21 mouse cellular contexts compared by ENCODE assay signal in the genomic region with DNA sequence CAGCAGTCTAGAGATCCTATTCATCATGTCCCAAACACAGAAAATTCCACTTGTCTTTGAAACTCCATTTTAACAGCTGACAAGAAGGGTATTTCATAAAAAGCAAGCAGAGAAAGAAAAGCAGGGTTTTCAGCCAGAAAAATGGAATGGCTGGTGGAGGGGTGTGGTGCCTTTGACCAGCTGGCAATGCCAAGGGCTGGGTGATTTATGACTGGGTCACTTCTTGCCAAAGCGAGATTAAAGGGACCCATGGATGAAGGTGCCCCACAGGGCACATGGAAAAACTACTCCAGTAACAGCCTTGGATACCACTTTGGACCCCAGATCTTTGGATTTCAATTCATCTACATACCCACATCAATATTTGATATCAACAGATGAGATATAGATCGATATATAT.
DNase-seq lines count a peak whose midpoint lies in the region; ATAC-seq and TF ChIP-seq lines count a peak whose summit lies in the region.
"Had no signal": no experiment of that assay in that cellular context is flagged by ENCODE, and none has a peak within 500 bp of the region (broad histone marks: within the 10 kb centered on the region; RNA-seq: fewer than 3 reads in every experiment).

No protein-coding gene starts in this region.

- H3K9me3 ChIP-seq in forebrain, postnatal 0 days (ENCODE audit: low read length) = no peaks in the 10 kb centered on the region
- no peaks in the 10 kb centered on the region for H3K9me3 ChIP-seq in forebrain, embryonic 16.5 days (ENCODE audit: control insufficient read depth, low read length)
- H3K9me3 ChIP-seq: embryonic facial prominence, embryonic 15.5 days; forebrain, embryonic 10.5 days; heart, embryonic 15.5 days had no signal

- no peak for DNase-seq in forebrain, postnatal 0 days
- peak; percentile 64 for DNase-seq in kidney, adult 2 months
- DNase-seq in kidney, postnatal 14 days = no peak
- DNase-seq in adrenal gland, adult 8-10 months = peak; percentile 12
- DNase-seq in adrenal gland, postnatal 25 days = peak; percentile 23
- no peak for DNase-seq in left cerebral cortex, postnatal 25 days (ENCODE audit: low spot score in 2 of 2)
- DNase-seq: cerebellum, adult 2 months; cerebellum, postnatal 14 days; embryo, embryonic 11 days; gastrocnemius, postnatal 14 days; heart, adult 2 months; heart, postnatal 14 days had no signal

- no peak for TF ChIP-seq POLR2A in kidney, adult 2 months (IDR thresholded peaks at IDR 0.05; ENCODE audit: low read depth, low read length)

- no peak for ATAC-seq in forebrain, postnatal 0 days
- no peak for ATAC-seq in forebrain, embryonic 16.5 days
- ATAC-seq: activated CD4-positive, CD25-positive, alpha-beta regulatory T cell, adult 4 months; hindbrain, embryonic 16.5 days; Patski had no signal

- no peaks in the 10 kb centered on the region for H3K36me3 ChIP-seq in forebrain, postnatal 0 days (ENCODE audit: insufficient read depth)
- no peaks in the 10 kb centered on the region for H3K36me3 ChIP-seq in forebrain, embryonic 16.5 days (ENCODE audit: control insufficient read depth, insufficient read depth)
- H3K36me3 ChIP-seq in kidney, adult 2 months (ENCODE audit: control insufficient read depth, insufficient read depth, low read length) = no peaks in the 10 kb centered on the region
- H3K36me3 ChIP-seq: embryonic facial prominence, embryonic 15.5 days; forebrain, embryonic 10.5 days; heart, embryonic 15.5 days had no signal

- WGBS in forebrain, postnatal 0 days = 78% methylated on average over 2 of the region's 2 CpGs
- WGBS in forebrain, embryonic 16.5 days = 80% methylated on average over 2 of the region's 2 CpGs
- WGBS in kidney, adult 2 months = 60% methylated on average over 2 of the region's 2 CpGs

- TF ChIP-seq CTCF in forebrain, postnatal 0 days (IDR thresholded peaks at IDR 0.05; ENCODE audit: low read depth) = no peak
- no peak for TF ChIP-seq CTCF in kidney, adult 2 months (conservative IDR thresholded peaks at IDR 0.05; ENCODE audit: insufficient read depth, insufficient read length, low read depth, low read length)

- no peaks in the 10 kb centered on the region; the same call in 1 of the 2 replicates for H3K4me1 ChIP-seq in forebrain, postnatal 0 days (ENCODE audit: insufficient read depth)
- H3K4me1 ChIP-seq in forebrain, embryonic 16.5 days (replicated peaks; ENCODE audit: control insufficient read depth, insufficient read depth, low read length) = peaks cover 9% of the 10 kb centered on the region
- no peaks in the 10 kb centered on the region; the same call in 1 of the 2 replicates for H3K4me1 ChIP-seq in kidney, adult 2 months (ENCODE audit: control insufficient read depth, insufficient read depth, low read length)
- H3K4me1 ChIP-seq: forebrain, embryonic 10.5 days had no signal

- no peak overlapping the region for H3K4me2 ChIP-seq in forebrain, postnatal 0 days (ENCODE audit: low read depth)
- no peak overlapping the region for H3K4me2 ChIP-seq in forebrain, embryonic 16.5 days (ENCODE audit: low read length)
- H3K4me2 ChIP-seq: embryonic facial prominence, embryonic 15.5 days; heart, embryonic 11.5 days; heart, embryonic 15.5 days had no signal

- no peak overlapping the region for H3K9ac ChIP-seq in forebrain, postnatal 0 days
- no peak overlapping the region for H3K9ac ChIP-seq in forebrain, embryonic 16.5 days (replicated peaks; ENCODE audit: low read depth, low read length)
- H3K9ac ChIP-seq: embryonic facial prominence, embryonic 15.5 days; heart, embryonic 15.5 days had no signal

- H3K4me3 ChIP-seq in forebrain, postnatal 0 days (ENCODE audit: low read depth, low read length) = no peak overlapping the region
- H3K4me3 ChIP-seq in forebrain, embryonic 16.5 days (replicated peaks; ENCODE audit: low read length) = no peak overlapping the region
- H3K4me3 ChIP-seq in kidney, adult 2 months (ENCODE audit: insufficient read depth, low read depth, low read length) = no peak overlapping the region
- H3K4me3 ChIP-seq: embryonic facial prominence, embryonic 15.5 days; erythroblast, embryonic 14.5 days; forebrain, embryonic 10.5 days; heart, adult 2 months; heart, embryonic 15.5 days had no signal

- intact Hi-C loops in left cerebral cortex, postnatal 25 days (cut with DNase I) = no loop called here

- H3K27ac ChIP-seq in forebrain, postnatal 0 days (ENCODE audit: low read depth, low read length) = 0 out of 2 replicates have a peak overlapping the region, but pooled peaks have one; percentile 35
- H3K27ac ChIP-seq in forebrain, embryonic 16.5 days (ENCODE audit: low read length) = no peak overlapping the region
- H3K27ac ChIP-seq in kidney, adult 2 months (ENCODE audit: insufficient read depth, low read depth, low read length) = no peak overlapping the region
- H3K27ac ChIP-seq: forebrain, embryonic 10.5 days; heart, adult 2 months; heart, embryonic 15.5 days had no signal

- H3K27me3 ChIP-seq in forebrain, postnatal 0 days (ENCODE audit: insufficient read depth, low read length) = no peaks in the 10 kb centered on the region
- no peaks in the 10 kb centered on the region for H3K27me3 ChIP-seq in forebrain, embryonic 16.5 days (replicated peaks; ENCODE audit: control insufficient read depth, insufficient read depth, low read length)
- H3K27me3 ChIP-seq in kidney, adult 2 months (replicated peaks; ENCODE audit: control insufficient read depth, insufficient read depth, low read length) = no peaks in the 10 kb centered on the region
- H3K27me3 ChIP-seq: embryonic facial prominence, embryonic 15.5 days; heart, embryonic 15.5 days had no signal

Comparison
In these comparisons a context has a peak if more than half of its experiments do, and no peak if none do; other contexts are left out.
1. DNase-seq: peak in kidney, adult 2 months (single experiment), adrenal gland, adult 8-10 months (single experiment) and adrenal gland, postnatal 25 days (single experiment); none in forebrain, postnatal 0 days (single experiment), kidney, postnatal 14 days (single experiment) and left cerebral cortex, postnatal 25 days (0 of 2).